Mouse (Mus musculus): ENCODE measurements around the gene Sgk1.

DNA sequence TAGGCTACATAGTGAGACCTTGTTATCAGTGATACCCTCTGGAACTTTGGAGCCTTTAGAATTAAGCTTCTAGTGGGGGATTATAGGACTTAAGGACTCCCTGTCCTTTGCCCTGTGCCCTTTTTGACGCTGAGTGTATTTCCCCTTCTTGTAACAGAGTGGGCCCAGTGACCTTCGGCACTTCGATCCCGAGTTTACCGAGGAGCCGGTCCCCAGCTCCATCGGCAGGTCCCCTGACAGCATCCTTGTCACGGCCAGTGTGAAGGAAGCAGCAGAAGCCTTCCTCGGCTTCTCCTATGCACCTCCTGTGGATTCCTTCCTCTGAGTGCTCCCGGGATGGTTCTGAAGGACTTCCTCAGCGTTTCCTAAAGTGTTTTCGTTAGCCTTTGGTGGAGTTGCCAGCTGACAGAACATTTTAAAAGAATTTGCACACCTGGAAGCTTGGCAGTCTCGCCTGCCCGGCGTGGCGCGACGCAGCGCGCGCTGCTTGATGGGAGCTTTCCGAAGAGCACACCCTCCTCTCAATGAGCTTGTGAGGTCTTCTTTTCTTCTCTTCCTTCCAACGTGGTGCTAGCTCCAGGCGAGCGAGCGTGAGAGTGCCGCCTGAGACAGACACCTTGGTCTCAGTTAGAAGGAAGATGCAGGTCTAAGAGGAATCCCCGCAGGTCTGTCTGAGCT is 116.7 kb downstream of the Sgk1 start:
- no peak for TF ChIP-seq GATA1 (IDR thresholded peaks at IDR 0.05; ENCODE audit: borderline replicate concordance, low read length)
- TF ChIP-seq FLI1 (IDR thresholded peaks at IDR 0.05; ENCODE audit: low read length) = no peak

Data from megakaryocyte, embryonic 14.5 days (primary cell).